Mouse (Mus musculus) cerebellum, adult 2 months (tissue): ENCODE results near the gene Defb28.
A peak's percentile ranks its signal among the peaks of the same experiment; 100 is the strongest.

Source experiments
- CTCF ChIP-seq: fragments of 200-500 bp; IDR thresholded peaks from 2 replicates; pipeline ENCODE4 v1.5.1; 2011; ENCODE audit warnings: low read depth, mild to moderate bottlenecking, control low read depth, low read length, moderate library complexity, borderline replicate concordance; ENCODE audit not compliant: insufficient read depth
- POLR2A ChIP-seq: fragments of 200-500 bp; IDR thresholded peaks from 2 replicates; pipeline ENCODE4 v1.6.1; 2011; ENCODE audit warnings: low read length, control low read depth, borderline replicate concordance; ENCODE audit not compliant: insufficient read depth

DNA sequence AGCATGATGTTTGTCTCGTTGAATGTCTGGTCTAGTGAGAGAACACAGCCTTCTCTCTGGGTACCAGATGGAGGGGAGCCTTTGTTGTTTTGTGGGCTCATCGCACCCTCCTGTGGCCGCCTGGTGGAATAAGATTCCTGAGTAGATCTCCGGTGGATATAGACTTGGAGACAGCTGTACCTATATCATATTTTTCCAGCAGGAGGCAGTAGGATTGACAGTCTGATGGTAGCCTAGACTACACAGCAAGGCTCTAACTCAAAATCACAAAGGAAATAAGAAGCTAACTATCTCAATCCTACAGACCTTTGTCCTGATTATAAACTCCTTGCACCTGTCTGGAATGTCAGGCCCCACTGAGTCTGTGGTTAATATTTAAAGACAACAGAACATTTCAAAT, 26.6 kb downstream of the Defb28 start:
- TF ChIP-seq CTCF: peak; percentile 51; the same call in 1 of the 2 replicates
- TF ChIP-seq POLR2A: no peak
